Mouse (Mus musculus): ENCODE results near the gene 9130409I23Rik.
"Not testable (repeated sequence)": the region's sequence is repeated elsewhere in the genome, so short reads cannot be mapped to it uniquely, and the experiment has no call there.

- TF ChIP-seq CTCF, POLR2A (IDR thresholded peaks at IDR 0.05; ENCODE audit: extremely low read depth, insufficient read depth, low read length): not testable (repeated sequence)
These were observed 15.8 kb upstream of the 9130409I23Rik start for GRCm38 (mm10) chr1:181035015-181035778.
